Mouse (Mus musculus) lung, embryonic 16.5 days (tissue): ENCODE results near the gene Rtl10. TPM values are rescaled to one million over a fixed set of nuclear protein-coding genes. Genes with fewer than 3 reads are reported as not detected.

Experiments
- ATAC-seq: fragments of 200-750 bp; cut with Nextera tagmentation; 2 replicates; pipeline ENCODE4 v1.8.0; 2017; ENCODE audit warnings: low read depth, mild to moderate bottlenecking, moderate library complexity
- H3K27ac ChIP-seq: fragments of 300-500 bp; sonication (generic); 2 replicates; pipeline ENCODE4 v1.5.1; 2014; ENCODE audit warnings: mild to moderate bottlenecking, control low read depth, low read length
- H3K27me3 ChIP-seq: fragments of 300-500 bp; sonication (generic); 2 replicates; pipeline ENCODE4 v1.6.1; 2014; ENCODE audit warnings: low read depth, low read length, mixed read lengths; ENCODE audit not compliant: control insufficient read depth, insufficient read depth
- H3K36me3 ChIP-seq: fragments of 300-500 bp; sonication (generic); 2 replicates; pipeline ENCODE4 v1.6.1; 2014; ENCODE audit warnings: low read length; ENCODE audit not compliant: control insufficient read depth, insufficient read depth
- H3K4me1 ChIP-seq: fragments of 300-500 bp; sonication (generic); replicated peaks from 2 replicates; pipeline ENCODE4 v1.6.1; 2014; ENCODE audit warnings: low read length, mixed read lengths; ENCODE audit not compliant: control insufficient read depth, insufficient read depth
- H3K4me2 ChIP-seq: fragments of 300-500 bp; sonication (generic); 2 replicates; pipeline ENCODE4 v1.6.1; 2014; ENCODE audit warnings: low read depth, low read length, control low read depth
- H3K4me3 ChIP-seq: fragments of 300-500 bp; sonication (generic); 2 replicates; pipeline ENCODE4 v1.5.1; 2014; ENCODE audit warnings: mild to moderate bottlenecking, low read length, control low read depth
- H3K9ac ChIP-seq: fragments of 300-500 bp; sonication (generic); 2 replicates; pipeline ENCODE4 v1.6.1; 2014; ENCODE audit warnings: low read length, control low read depth
- H3K9me3 ChIP-seq: fragments of 300-500 bp; sonication (generic); 2 replicates; pipeline ENCODE4 v1.6.1; 2016; ENCODE audit warnings: low read length; ENCODE audit not compliant: control insufficient read depth
- WGBS: fragments of 180-500 bp; shearing (Covaris S2); extraction: QIAGEN DNeasy Blood & Tissue Kit; methylation state at CpG from one replicate; pipeline ENCODE4 v1.1.7; 2014; 5-methylcytosine and 5-hydroxymethylcytosine counted together
- polyA plus RNA-seq: library from polyadenylated mRNA; unstranded; fragments of >200 nt; fragmentation: Nextera tagmentation; extraction: Ambion mirVana; gene quantifications from 2 replicates; pipeline ENCODE4 v1.2.1, GENCODE M21; 2015

The Rtl10 gene
- polyA plus RNA-seq: 4.0 and 4.5 TPM in 2 replicates

DNA sequence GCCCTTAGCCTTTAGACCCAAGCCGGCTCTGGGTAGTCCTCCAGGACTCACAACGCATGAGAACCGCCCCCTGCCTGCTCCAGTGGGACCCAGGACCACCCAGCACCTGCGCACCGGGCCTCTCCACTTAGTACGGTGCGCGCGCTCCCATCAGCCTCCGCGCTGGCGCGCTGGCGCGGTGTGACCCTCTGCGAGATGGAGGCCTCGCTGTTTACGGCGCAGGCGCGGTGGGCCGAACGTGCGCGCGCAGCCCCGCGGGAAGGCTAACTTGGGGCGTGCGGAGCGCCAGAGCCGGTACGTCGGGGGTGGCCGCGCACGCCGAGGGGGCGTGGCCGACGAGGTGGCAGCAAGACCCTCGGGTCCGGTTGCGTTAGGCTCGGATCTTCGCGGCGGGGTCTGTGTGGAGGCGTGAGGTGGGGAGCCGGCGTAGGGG lies at the start of gene Rtl10, which contains the start of gene Gnb1l:
Gene Rtl10 (plus strand): TSS at position 344 of the 433 bp plus-strand sequence.
Gene Gnb1l (plus strand): TSS at position 156 of the 433 bp plus-strand sequence.
- Histone ChIP-seq H3K27ac (peak within 1 kb of the TSS; percentile 91), H3K9ac (peak within 1 kb of the TSS; percentile 91), H3K9me3 (no peaks in the 10 kb centered on the region), H3K27me3 (no peaks in the 10 kb centered on the region), H3K36me3 (peaks cover 6% of the 10 kb centered on the region), H3K4me3 (peak within 1 kb of the TSS; percentile 96), H3K4me2 (peak within 1 kb of the TSS; percentile 87), H3K4me1 (peaks cover 14% of the 10 kb centered on the region)
- under 1% methylated on average over 47 of the region's 51 CpGs for WGBS
- peak; percentile 98 for ATAC-seq

DNA sequence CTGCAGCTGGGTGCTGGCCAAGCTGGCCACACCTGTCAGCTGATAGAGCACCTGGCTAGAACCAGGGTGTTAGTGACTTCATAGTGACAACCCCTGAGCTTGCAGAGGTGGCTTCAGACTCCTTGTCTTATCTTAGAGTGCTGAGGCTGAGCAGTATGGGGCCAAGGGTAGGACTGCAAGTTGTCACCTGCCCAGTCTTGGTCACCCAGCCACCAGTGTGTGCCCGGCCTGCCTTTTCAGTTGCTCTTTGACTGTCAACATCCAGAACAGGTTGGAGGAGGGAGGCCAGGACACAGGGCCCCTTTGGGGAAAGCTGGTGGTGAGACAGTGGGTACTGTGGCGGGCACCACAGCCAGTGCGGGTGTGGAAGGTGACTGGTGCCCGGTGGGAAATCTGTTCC lies 49.7 kb upstream of the Rtl10 start:
- Histone ChIP-seq H3K4me3 (no peak overlapping the region), H3K36me3 (no peaks in the 10 kb centered on the region), H3K4me2 (no peak overlapping the region), H3K27me3 (no peaks in the 10 kb centered on the region), H3K27ac (no peak overlapping the region), H3K9ac (no peak overlapping the region), H3K9me3 (no peaks in the 10 kb centered on the region), H3K4me1 (no peaks in the 10 kb centered on the region; the same call in 1 of the 2 replicates)
- no peak for ATAC-seq
- 87% methylated on average over 4 of the region's 4 CpGs for WGBS

DNA sequence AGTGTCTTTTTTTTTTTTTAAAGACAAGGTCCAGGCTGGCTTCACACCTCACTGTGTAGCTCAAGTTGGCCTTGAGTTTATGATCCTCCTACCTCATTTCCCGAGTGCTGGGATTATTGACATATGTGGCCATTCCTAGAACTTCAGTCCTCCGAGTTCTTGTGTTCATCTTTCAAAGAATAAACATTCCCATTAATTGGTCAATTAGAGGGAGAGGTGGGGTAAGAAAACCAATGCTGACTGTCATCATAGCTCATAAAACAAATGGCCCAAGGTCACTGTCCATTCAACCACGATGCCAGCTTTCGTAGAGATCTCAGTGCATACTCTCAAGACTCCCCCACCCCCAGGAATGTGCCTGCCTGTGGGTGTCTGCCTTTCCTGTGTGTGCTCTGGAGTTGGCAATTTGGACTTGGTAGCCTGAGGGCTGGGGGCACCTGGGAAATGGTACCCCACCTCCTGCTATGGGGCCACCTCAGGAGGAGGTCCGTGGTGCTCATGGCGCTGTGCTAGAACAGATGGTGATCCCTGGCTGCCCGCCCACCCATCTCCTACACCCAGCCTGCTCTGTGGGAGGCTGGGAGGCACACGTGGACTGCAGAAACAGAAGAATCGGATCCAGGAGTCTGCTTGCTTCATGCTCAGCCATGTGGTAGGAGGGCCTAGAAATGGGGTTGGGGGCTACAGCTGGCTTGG lies 47.1 kb upstream of the Rtl10 start:
- H3K9me3 ChIP-seq: no peaks in the 10 kb centered on the region
- ATAC-seq: 0 out of 2 replicates have a peak, but pooled peaks have one; percentile 39
- H3K27me3 ChIP-seq: no peaks in the 10 kb centered on the region
- WGBS: 48% methylated on average over 9 of the region's 9 CpGs
- H3K4me2 ChIP-seq: no peak overlapping the region
- no peak overlapping the region for H3K9ac ChIP-seq
- H3K4me1 ChIP-seq: no peaks in the 10 kb centered on the region; the same call in 1 of the 2 replicates
- no peak overlapping the region for H3K27ac ChIP-seq
- H3K36me3 ChIP-seq: no peaks in the 10 kb centered on the region
- H3K4me3 ChIP-seq: no peak overlapping the region

DNA sequence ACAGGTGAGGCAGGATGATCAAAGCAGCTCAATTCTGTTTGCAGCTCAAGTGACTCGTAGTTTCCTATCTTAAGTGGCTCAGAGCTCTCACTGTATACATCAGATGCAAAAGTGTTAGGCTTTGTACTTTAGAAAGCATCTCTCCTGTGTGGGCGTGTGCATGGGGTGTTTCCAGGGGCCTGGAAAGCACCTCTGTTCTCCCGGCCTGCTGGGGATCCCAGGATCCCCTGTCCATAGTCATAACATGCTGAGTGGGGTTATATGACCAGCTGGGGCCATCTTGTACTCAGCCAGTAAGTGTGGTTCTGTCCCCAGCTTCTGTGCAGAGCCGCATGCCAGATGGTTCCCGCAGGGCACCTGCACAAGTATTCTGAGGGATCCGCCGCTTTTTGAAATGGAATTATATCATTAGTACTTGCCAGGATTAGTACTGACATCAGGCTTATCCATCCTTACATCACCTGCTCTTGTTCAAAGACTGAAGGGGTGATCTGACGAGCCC lies 46.3 kb upstream of the Rtl10 start:
- Histone ChIP-seq H3K36me3 (no peaks in the 10 kb centered on the region), H3K27ac (no peak overlapping the region), H3K4me1 (no peaks in the 10 kb centered on the region; the same call in 1 of the 2 replicates), H3K4me2 (no peak overlapping the region), H3K27me3 (no peaks in the 10 kb centered on the region), H3K9ac (no peak overlapping the region), H3K9me3 (no peaks in the 10 kb centered on the region), H3K4me3 (no peak overlapping the region)
- no peak for ATAC-seq
- 77% methylated on average over 8 of the region's 8 CpGs for WGBS

DNA sequence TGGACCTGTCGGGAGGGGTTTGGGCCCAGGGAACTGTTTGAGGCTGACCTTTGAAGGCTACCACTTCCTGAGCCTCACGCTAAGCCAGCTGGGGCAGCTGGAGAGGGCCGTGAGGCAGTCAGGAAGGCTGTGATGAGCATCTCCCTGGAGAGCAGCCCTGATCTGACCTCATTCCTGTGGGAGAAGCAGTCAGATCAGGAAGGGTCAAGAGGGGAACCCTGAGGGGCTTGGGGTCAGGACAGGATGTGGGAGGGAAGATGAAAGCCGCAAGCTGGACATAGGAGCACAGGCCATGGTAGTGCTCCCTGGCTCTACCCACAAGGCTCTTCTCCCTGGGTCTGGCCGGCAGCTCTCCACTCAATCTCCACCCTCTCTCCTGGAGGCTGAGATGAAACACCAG lies 44.9 kb upstream of the Rtl10 start:
- H3K27me3 ChIP-seq: no peaks in the 10 kb centered on the region
- no peak overlapping the region for H3K27ac ChIP-seq
- H3K9me3 ChIP-seq: no peaks in the 10 kb centered on the region
- H3K4me2 ChIP-seq: no peak overlapping the region
- no peak overlapping the region for H3K4me3 ChIP-seq
- H3K4me1 ChIP-seq: peaks cover 1% of the 10 kb centered on the region
- H3K9ac ChIP-seq: no peak overlapping the region
- H3K36me3 ChIP-seq: no peaks in the 10 kb centered on the region
- 47% methylated on average over 5 of the region's 5 CpGs for WGBS
- ATAC-seq: no peak

DNA sequence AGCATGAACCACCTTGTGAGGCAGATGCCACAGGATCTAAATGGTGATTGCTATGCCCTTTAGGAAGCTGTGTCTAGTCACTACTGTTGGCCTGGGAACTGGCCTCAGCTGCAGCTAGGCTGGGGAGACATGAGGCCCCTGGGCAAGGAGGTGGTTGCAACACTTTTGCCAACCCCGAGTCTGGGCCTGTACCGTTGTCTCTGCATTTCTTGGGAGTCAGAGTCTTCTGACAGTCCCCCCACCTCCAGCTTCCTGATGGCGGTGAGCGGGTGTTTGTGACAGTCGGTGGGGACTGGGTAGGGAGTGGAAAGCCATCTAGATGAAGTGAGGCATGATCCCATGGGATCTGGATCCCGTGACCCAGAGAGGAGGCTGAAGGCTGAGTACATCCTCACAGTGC lies 43.3 kb upstream of the Rtl10 start:
- H3K27me3 ChIP-seq: no peaks in the 10 kb centered on the region
- no peak for ATAC-seq
- H3K9me3 ChIP-seq: no peaks in the 10 kb centered on the region
- H3K36me3 ChIP-seq: no peaks in the 10 kb centered on the region
- no peak overlapping the region for H3K4me3 ChIP-seq
- no peak overlapping the region for H3K27ac ChIP-seq
- H3K4me1 ChIP-seq: peaks cover 16% of the 10 kb centered on the region
- H3K9ac ChIP-seq: no peak overlapping the region
- WGBS: 74% methylated on average over 6 of the region's 6 CpGs
- no peak overlapping the region for H3K4me2 ChIP-seq

DNA sequence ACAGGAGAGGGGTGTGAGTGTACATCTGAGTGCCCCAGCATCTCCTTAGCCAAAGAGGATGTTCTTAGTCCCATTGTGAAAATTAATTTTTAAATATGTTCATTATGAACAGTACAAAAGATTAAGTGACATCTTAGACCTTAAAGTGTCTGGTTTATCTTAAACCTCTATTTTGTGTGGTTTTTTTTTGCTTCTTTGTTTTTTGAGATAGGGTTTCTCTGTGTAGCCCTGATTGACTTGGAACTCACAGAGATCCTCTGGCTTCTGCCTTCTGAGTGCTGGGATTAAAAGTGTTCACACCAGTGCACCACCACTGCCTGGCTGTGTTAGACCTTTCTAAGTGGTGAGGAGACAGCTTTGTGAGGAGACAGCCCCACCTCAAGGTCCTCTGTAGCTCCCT lies 40.0 kb upstream of the Rtl10 start:
- Histone ChIP-seq H3K27me3 (no peaks in the 10 kb centered on the region), H3K4me2 (no peak overlapping the region), H3K4me1 (peaks cover 16% of the 10 kb centered on the region), H3K36me3 (no peaks in the 10 kb centered on the region), H3K9me3 (no peaks in the 10 kb centered on the region), H3K4me3 (no peak overlapping the region), H3K9ac (no peak overlapping the region), H3K27ac (no peak overlapping the region)
- no peak for ATAC-seq

DNA sequence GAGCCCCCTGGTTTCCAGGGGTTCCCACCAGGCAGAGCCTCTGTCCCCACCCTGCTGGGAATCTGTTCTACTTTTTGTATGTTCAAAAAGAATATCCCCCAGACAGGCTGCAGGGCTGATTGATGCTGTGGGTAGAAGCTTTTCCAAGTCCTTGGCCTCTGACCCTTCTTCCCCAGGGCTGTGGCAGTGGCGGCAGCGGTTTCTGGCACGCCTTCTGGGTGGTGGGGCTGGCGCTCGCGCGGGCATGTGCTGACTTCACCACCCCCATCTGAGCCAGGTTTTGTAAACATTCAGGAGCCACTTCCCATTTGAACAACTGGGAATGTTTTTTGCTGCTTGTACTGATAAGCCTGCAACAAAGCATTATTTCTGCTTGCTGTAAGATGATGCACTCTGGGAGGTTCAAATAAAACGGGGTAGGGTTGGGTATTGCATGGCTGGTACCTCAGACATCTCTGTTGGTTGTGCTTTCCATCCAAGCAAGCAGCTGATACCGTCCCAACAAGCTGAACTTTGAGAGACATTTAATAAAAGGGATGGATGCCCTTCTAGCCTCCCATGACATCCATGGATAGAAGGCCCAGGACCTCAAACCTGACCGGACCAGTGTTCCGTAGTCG lies 39.3 kb upstream of the Rtl10 start:
- H3K27me3 ChIP-seq: no peaks in the 10 kb centered on the region
- H3K27ac ChIP-seq: peak overlapping the region; percentile 67
- 0 out of 2 replicates have a peak overlapping the region, but pooled peaks have one; percentile 0 for H3K9ac ChIP-seq
- H3K4me1 ChIP-seq: peaks cover 19% of the 10 kb centered on the region
- no peaks in the 10 kb centered on the region for H3K36me3 ChIP-seq
- no peaks in the 10 kb centered on the region for H3K9me3 ChIP-seq
- WGBS: 15% methylated on average over 12 of the region's 12 CpGs
- peak overlapping the region; percentile 3 for H3K4me2 ChIP-seq
- H3K4me3 ChIP-seq: no peak overlapping the region
- peak; percentile 50 for ATAC-seq

DNA sequence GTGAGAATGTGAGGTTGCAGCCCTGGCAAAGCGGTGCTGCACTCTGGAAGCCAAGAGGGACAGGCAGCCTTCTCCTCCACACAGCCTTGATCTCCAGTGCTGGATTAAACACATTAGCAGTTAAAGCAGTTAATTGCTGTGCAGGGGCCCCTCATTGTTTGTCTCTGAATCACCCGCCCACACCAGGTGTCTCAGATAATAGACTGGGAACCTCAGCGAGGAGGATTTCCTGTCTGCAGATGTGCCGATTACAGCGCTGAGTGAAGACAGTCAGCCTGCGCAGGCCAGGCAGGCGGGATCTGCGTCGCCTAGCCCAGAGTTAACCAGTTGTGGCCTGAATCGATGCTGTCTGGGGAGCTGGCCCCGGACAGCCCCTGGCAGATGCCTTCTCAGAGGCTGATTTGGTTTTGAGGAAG lies 38.7 kb upstream of the Rtl10 start:
- WGBS: 11% methylated on average over 11 of the region's 11 CpGs
- ATAC-seq: peak; percentile 75
- Histone ChIP-seq H3K27ac (peak overlapping the region; percentile 67), H3K4me2 (peak overlapping the region; percentile 3; the same call in 1 of the 2 replicates), H3K9ac (no peak overlapping the region), H3K27me3 (no peaks in the 10 kb centered on the region), H3K4me3 (no peak overlapping the region), H3K9me3 (no peaks in the 10 kb centered on the region), H3K36me3 (no peaks in the 10 kb centered on the region), H3K4me1 (peaks cover 19% of the 10 kb centered on the region)
